Mouse (Mus musculus) embryonic stem cell, embryonic (primary cell): ENCODE measurements around the gene Catip.

ENCODE experiments used
- CTCF ChIA-PET, 4 experiments: fragments of 300-600 bp in 2 of 4; fragments of 350-600 bp in 2 of 4; sonication (Branson Sonifier 250); formaldehyde crosslinking; loops; one replicate each; lab custom pipeline; 2022; ENCODE audit warnings: inconsistent platforms in 2 of 4; lab: Charles Lee
- POLR2A ChIA-PET, 4 experiments: fragments of 300-600 bp in 2 of 4; fragments of 350-600 bp in 2 of 4; sonication (Branson Sonifier 250); formaldehyde crosslinking; loops; one replicate each; lab custom pipeline; 2022; ENCODE audit warnings: antibody characterized with exemption in 4 of 4, inconsistent platforms in 1 of 4; lab: Charles Lee

Catip gene

DNA sequence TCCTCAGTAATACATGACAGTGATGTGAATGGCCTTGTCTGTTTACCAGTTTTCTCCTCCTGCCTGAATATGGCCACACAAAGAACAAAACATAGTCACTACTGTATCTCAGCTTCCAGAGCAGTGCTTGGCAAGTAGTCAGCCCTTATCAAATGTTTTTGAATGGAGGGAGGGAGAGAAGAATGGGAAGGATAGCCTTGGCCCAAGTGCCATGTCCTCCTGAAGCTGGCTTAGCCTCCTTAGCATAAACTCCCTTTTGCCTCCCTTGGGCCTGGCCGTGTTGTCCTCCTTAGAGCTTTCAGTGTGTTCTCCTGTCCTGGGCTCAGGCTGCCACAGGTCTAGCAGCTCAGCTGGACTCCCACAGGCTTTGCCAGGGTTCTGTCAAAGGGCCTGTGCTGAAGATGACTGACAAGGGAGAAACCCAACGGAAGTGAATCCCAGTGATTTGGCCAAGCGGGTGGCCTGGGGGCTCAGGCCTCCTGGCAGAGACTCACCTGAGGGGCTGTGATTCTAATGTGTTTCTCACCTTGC lies 24.6 kb upstream of the Catip start:
- ChIA-PET POLR2A (interaction anchor here in 3 of 4 experiments (0.6 to 1.8 kb wide), 15 partner anchors 9 to 92 kb away, joined by 3 to 7 read pairs (median 3); partner anchors contain the start of genes Aamp (in 1 of the 3) and Pnkd (in 1 of the 3)), CTCF (interaction anchor here in 1 of 4 experiments (0.6 to 2.1 kb wide), 3 partner anchors 25 to 138 kb away, joined by 3 to 7 read pairs (median 3); partner anchors contain the start of gene Catip)

GRCm38 (mm10) chr1:74338013-74338412 lies 23.9 kb upstream of the Catip start:
- ChIA-PET CTCF (interaction anchor here in 1 of 4 experiments (0.6 to 2.1 kb wide), 3 partner anchors 24 to 139 kb away, joined by 3 to 7 read pairs (median 3); partner anchors contain the start of gene Catip), POLR2A (interaction anchor here in 3 of 4 experiments (0.6 to 1.8 kb wide), 15 partner anchors 10 to 93 kb away, joined by 3 to 6 read pairs (median 3); partner anchors contain the start of genes Aamp (in 2 of the 3) and Pnkd (in 2 of the 3))

- POLR2A ChIA-PET: interaction anchor here in 3 of 4 experiments (0.6 to 1.3 kb wide), 13 partner anchors 12 to 1548 kb away, joined by 3 to 6 read pairs (median 3); partner anchors contain the start of genes Aamp (in 1 of the 3) and Pnkd (in 1 of the 3)
- CTCF ChIA-PET: interaction anchor here in 1 of 4 experiments (0.7 to 2.1 kb wide), 3 partner anchors 9 to 486 kb away, joined by 3 to 7 read pairs (median 3); partner anchors contain the start of gene Catip
Observed at GRCm38 (mm10) chr1:74338626-74339025, 23.3 kb upstream of the Catip start.

GRCm38 (mm10) chr1:74339917-74340316 lies 22.0 kb upstream of the Catip start:
- ChIA-PET CTCF (interaction anchor here in 1 of 4 experiments (0.6 kb wide), 1 partner anchor 26 kb away, joined by 4 read pairs; no protein-coding TSS in a partner anchor), POLR2A (interaction anchor here in 2 of 4 experiments (1.1 to 1.4 kb wide), 4 partner anchors 21 to 58 kb away, joined by 3 to 5 read pairs (median 4); partner anchors contain the start of genes Aamp (in 1 of the 2) and Pnkd (in 1 of the 2))

GRCm38 (mm10) chr1:74340361-74340764 lies 21.5 kb upstream of the Catip start:
- ChIA-PET CTCF (no interaction called here), POLR2A (interaction anchor here in 2 of 4 experiments (1.1 to 1.4 kb wide), 5 partner anchors 20 to 56 kb away, joined by 3 to 4 read pairs (median 3); partner anchors contain the start of genes Aamp (in 1 of the 2) and Pnkd (in 1 of the 2))

- CTCF ChIA-PET: interaction anchor here in 1 of 4 experiments (0.6 kb wide), 1 partner anchor 1111 kb away, joined by 3 read pairs; no protein-coding TSS in a partner anchor
- POLR2A ChIA-PET: interaction anchor here in 2 of 4 experiments (1.0 to 3.0 kb wide), 6 partner anchors 8 to 56 kb away, joined by 3 to 13 read pairs (median 3); partner anchors contain the start of genes Aamp (in 1 of the 2), Catip (in 1 of the 2) and Pnkd (in 1 of the 2)
Observed at GRCm38 (mm10) chr1:74340992-74341391, 20.9 kb upstream of the Catip start.

DNA sequence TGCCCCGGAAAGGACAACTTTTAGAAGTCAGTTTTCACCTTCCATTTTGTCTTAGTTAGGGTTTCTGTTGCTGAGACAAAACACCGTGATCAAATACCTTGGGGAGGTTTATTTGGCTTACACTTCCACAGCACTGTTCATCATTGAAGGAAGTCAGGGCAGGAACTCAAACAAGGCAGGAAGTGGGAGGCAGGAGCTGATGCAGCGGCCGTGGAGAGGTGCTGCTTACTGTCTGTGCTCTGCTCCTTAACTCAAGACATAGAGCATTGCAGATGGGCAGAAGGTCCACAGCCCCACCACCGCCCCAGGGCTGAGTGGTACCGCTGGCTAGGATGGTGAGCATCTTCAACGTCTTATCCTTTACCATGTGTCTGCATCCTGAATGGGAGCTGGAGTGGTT lies 20.0 kb upstream of the Catip start:
- ChIA-PET POLR2A (interaction anchor here in 2 of 4 experiments (0.5 to 3.0 kb wide), 5 partner anchors 9 to 82 kb away, joined by 3 to 13 read pairs (median 3); partner anchors contain the start of gene Catip (in 1 of the 2)), CTCF (interaction anchor here in 1 of 4 experiments (0.6 kb wide), 2 partner anchors 118 to 1110 kb away, joined by 3 read pairs; no protein-coding TSS in a partner anchor)

GRCm38 (mm10) chr1:74342308-74342707 lies 19.6 kb upstream of the Catip start:
- ChIA-PET CTCF (no interaction called here), POLR2A (interaction anchor here in 2 of 4 experiments (1.4 to 3.0 kb wide), 2 partner anchors 10 to 20 kb away, joined by 4 to 13 read pairs; partner anchors contain the start of gene Catip (in 1 of the 2))

DNA sequence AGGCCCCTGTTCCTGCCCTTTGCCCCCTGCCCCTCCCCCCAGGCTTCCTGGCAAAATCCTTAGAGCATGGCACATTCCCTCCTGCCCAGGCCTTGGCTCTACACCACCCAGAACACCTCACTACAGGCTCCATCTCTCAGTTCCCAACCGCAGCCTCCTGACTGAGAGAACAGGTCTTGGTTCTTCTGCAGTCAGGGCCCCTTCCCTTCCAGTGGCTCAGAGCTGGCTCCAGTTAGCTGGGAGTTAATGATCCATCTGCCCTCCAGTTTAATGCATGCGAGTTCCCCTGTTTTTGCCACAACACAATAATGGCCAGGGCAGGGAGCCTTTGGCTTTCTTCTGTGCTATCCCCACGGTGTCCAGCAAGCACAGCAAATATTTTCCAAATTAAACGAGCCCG lies 18.7 kb upstream of the Catip start:
- CTCF ChIA-PET: no interaction called here
- POLR2A ChIA-PET: interaction anchor here in 1 of 4 experiments (3.0 kb wide), 1 partner anchor 10 kb away, joined by 13 read pairs; no protein-coding TSS in a partner anchor

- ChIA-PET POLR2A (interaction anchor here in 2 of 4 experiments (0.9 to 1.8 kb wide), 6 partner anchors 9 to 138 kb away, joined by 3 to 8 read pairs (median 5); no protein-coding TSS in a partner anchor), CTCF (interaction anchor here in 1 of 4 experiments (1.1 kb wide), 1 partner anchor 1404 kb away, joined by 4 read pairs; no protein-coding TSS in a partner anchor)
Observed at GRCm38 (mm10) chr1:74344163-74344916, 17.6 kb upstream of the Catip start.

GRCm38 (mm10) chr1:74351185-74351769 lies 10.6 kb upstream of the Catip start:
- POLR2A ChIA-PET: interaction anchor here in 3 of 4 experiments (0.7 to 1.5 kb wide), 5 partner anchors 12 to 490 kb away, joined by 3 to 7 read pairs (median 4); no protein-coding TSS in a partner anchor
- CTCF ChIA-PET: interaction anchor here in 2 of 4 experiments (0.5 to 1.3 kb wide), 3 partner anchors 11 to 168 kb away, joined by 3 to 11 read pairs (median 4); partner anchors contain the start of gene Catip (in 1 of the 2)

GRCm38 (mm10) chr1:74352532-74353096 lies 9.3 kb upstream of the Catip start:
- ChIA-PET CTCF (interaction anchor here in 2 of 4 experiments (0.6 to 1.2 kb wide), 2 partner anchors 9 to 75 kb away, joined by 3 to 5 read pairs; partner anchors contain the start of gene Catip (in 1 of the 2)), POLR2A (interaction anchor here in 2 of 4 experiments (1.2 to 1.4 kb wide), 2 partner anchors 9 to 146 kb away, joined by 3 to 4 read pairs; partner anchors contain the start of gene Catip (in 1 of the 2))

- ChIA-PET CTCF (interaction anchor here in 2 of 4 experiments (0.6 to 1.0 kb wide), 2 partner anchors 44 to 76 kb away, joined by 3 to 5 read pairs; no protein-coding TSS in a partner anchor), POLR2A (interaction anchor here in 3 of 4 experiments (0.7 to 2.6 kb wide), 11 partner anchors 8 to 242 kb away, joined by 3 to 7 read pairs (median 4); partner anchors contain the start of gene Catip (in 2 of the 3))
Observed at GRCm38 (mm10) chr1:74353453-74354229, 8.3 kb upstream of the Catip start.

GRCm38 (mm10) chr1:74357531-74357930 lies 4.4 kb upstream of the Catip start:
- ChIA-PET POLR2A (interaction anchor here (0.5 to 1.9 kb wide), 12 partner anchors 16 to 95 kb away, joined by 3 to 5 read pairs (median 3); no protein-coding TSS in a partner anchor), CTCF (interaction anchor here in 1 of 4 experiments (0.7 to 0.8 kb wide), 2 partner anchors 40 to 45 kb away, joined by 3 read pairs; no protein-coding TSS in a partner anchor)

DNA sequence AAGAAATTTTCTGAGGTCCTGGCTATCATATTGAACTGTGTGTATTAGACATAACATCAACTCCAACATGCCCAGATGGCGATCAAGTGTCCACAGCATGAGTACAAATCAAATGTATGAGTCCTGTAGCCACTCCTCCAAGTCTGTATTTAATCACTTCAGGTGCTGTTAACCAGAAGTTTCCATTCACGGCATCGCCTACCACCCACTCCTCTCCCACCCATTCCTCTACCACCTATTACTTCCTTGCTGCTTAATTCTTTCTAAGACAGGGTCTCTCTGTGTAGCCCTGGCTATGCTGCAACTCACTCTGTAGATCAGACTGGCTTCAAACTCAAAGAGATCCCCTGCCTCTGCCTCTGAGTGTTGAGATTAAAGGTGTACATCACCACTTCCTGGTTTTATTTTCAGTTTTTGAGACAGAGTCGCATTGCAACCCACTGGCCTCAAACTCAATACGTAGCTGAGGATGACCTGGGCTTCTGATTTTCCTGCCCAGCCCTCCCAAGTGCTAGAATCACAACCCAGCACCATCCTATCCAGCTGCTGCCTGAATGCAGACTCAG lies 1.9 kb upstream of the Catip start:
- POLR2A ChIA-PET: interaction anchor here in 2 of 4 experiments (0.6 to 1.4 kb wide), 5 partner anchors 13 to 75 kb away, joined by 3 to 6 read pairs (median 3); partner anchors contain the start of genes Aamp (in 1 of the 2) and Pnkd (in 1 of the 2)
- CTCF ChIA-PET: interaction anchor here in 1 of 4 experiments (0.5 kb wide), 1 partner anchor 458 kb away, joined by 4 read pairs; no protein-coding TSS in a partner anchor
